Mouse (Mus musculus) lung, postnatal 0 days (tissue): ENCODE data around the gene Wwp2. TPM values are rescaled to one million over a fixed set of nuclear protein-coding genes. Genes with fewer than 3 reads are reported as not detected.

Experiments
- ATAC-seq: fragments of 200-750 bp; cut with Nextera tagmentation; 2 replicates; pipeline ENCODE4 v1.8.0; 2017; ENCODE audit warnings: moderate library complexity
- DNase-seq: peaks from one replicate; pipeline ENCODE4 v3.0.0-alpha.2; 2016; ENCODE audit warnings: low spot score
- H3K27ac ChIP-seq: fragments of 300-500 bp; sonication (generic); 2 replicates; pipeline ENCODE4 v1.5.1; 2014; ENCODE audit warnings: antibody characterized with exemption, mild to moderate bottlenecking, low read length, mixed read lengths
- H3K27me3 ChIP-seq: fragments of 300-500 bp; sonication (generic); replicated peaks from 2 replicates; pipeline ENCODE4 v1.6.1; 2014; ENCODE audit warnings: low read length, mixed read lengths; ENCODE audit not compliant: insufficient read depth
- H3K36me3 ChIP-seq: fragments of 300-500 bp; sonication (generic); 2 replicates; pipeline ENCODE4 v1.6.1; 2014; ENCODE audit warnings: low read length, mixed read lengths; ENCODE audit not compliant: insufficient read depth
- H3K4me1 ChIP-seq: fragments of 300-500 bp; sonication (generic); 2 replicates; pipeline ENCODE4 v1.6.1; 2014; ENCODE audit warnings: antibody characterized with exemption, low read depth, low read length, mixed read lengths; ENCODE audit not compliant: insufficient read depth
- H3K4me2 ChIP-seq: fragments of 300-500 bp; sonication (generic); replicated peaks from 2 replicates; pipeline ENCODE4 v1.6.1; 2014; ENCODE audit warnings: low read depth, mild to moderate bottlenecking, low read length, moderate library complexity, mixed read lengths
- H3K4me3 ChIP-seq: fragments of 300-500 bp; sonication (generic); 2 replicates; pipeline ENCODE4 v1.5.1; 2014; ENCODE audit warnings: low read depth, low read length
- H3K9ac ChIP-seq: fragments of 300-500 bp; sonication (generic); replicated peaks from 2 replicates; pipeline ENCODE4 v1.6.1; 2014; ENCODE audit warnings: low read depth, mild to moderate bottlenecking
- H3K9me3 ChIP-seq: fragments of 300-500 bp; sonication (generic); 2 replicates; pipeline ENCODE4 v1.6.1; 2016; ENCODE audit warnings: low read length, mixed read lengths
- CTCF ChIP-seq: IDR thresholded peaks from 2 replicates; pipeline ENCODE4 v1.5.1; 2016; ENCODE audit warnings: antibody characterized with exemption, mild to moderate bottlenecking
- EP300 ChIP-seq: IDR thresholded peaks from 2 replicates; pipeline ENCODE4 v1.6.1; 2016; ENCODE audit warnings: antibody characterized with exemption, mild to moderate bottlenecking, control low read depth
- WGBS: fragments of 180-500 bp; shearing (Covaris S2); extraction: QIAGEN DNeasy Blood & Tissue Kit; methylation state at CpG from one replicate; pipeline ENCODE4 v1.1.7; 2014; 5-methylcytosine and 5-hydroxymethylcytosine counted together
- polyA plus RNA-seq: library from polyadenylated mRNA; unstranded; fragments of >200 nt; fragmentation: Nextera tagmentation; extraction: Ambion mirVana; gene quantifications from 2 replicates; pipeline ENCODE4 v1.2.1, GENCODE M21; 2015

Gene Wwp2
- polyA plus RNA-seq, 1 experiment from 2014 or later = 27.3 TPM

DNA sequence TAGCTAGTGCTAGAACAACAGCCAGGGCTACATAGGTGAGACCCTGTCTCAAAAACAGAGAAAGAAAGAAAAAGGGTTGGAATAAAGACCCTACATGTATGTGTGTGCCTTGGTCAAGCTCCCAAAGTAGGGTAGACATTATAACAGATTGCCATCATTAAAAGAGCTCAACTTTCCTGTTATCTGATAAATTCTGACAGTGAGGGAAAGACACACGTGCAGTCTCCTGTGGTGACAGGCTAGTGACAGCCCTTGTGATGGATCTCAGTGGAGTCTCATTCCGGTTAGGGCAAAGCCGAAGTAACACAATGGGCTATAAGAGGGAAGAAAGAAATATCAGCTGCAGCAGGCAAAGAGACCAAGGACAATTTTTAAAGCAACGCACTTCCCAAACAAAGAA is 32.1 kb upstream of the Wwp2 start:
- Histone ChIP-seq H3K9ac (no peak overlapping the region), H3K27me3 (no peaks in the 10 kb centered on the region), H3K27ac (no peak overlapping the region), H3K4me1 (peaks cover 4% of the 10 kb centered on the region; the same call in 1 of the 2 replicates), H3K4me2 (no peak overlapping the region), H3K4me3 (no peak overlapping the region), H3K9me3 (no peaks in the 10 kb centered on the region), H3K36me3 (no peaks in the 10 kb centered on the region)
- DNase-seq = no peak
- 54% methylated on average over 4 of the region's 4 CpGs for WGBS
- TF ChIP-seq CTCF (no peak), EP300 (no peak)
- no peak for ATAC-seq

DNA sequence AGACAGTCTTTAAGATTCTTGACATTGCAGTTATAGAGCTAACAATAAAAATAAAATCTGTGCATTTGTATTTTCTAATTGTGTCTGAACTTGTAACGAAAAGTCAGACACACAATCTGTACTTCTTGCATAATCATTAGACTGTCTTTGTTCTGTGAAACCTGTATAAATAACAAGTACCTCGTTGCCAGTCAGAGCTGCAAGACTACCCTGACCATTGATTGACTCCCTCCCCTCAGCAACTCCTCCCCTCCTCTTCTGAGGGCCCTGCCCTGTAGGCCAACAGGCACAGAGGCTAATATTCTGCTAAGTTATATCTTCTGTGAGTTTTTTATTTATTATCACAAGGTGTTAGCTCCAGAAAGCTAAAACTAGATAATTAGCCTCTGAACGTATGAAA is 30.2 kb upstream of the Wwp2 start:
- Histone ChIP-seq H3K4me1 (peaks cover 4% of the 10 kb centered on the region; the same call in 1 of the 2 replicates), H3K4me2 (no peak overlapping the region), H3K27me3 (no peaks in the 10 kb centered on the region), H3K4me3 (no peak overlapping the region), H3K27ac (no peak overlapping the region), H3K9ac (no peak overlapping the region), H3K9me3 (no peaks in the 10 kb centered on the region), H3K36me3 (0 out of 2 replicates have a peak, but pooled peaks cover 6% of the 10 kb centered on the region)
- DNase-seq (peak; percentile 50), ATAC-seq (0 out of 2 replicates have a peak, but pooled peaks have one; percentile 34)
- TF ChIP-seq EP300 (no peak), CTCF (no peak)
- 34% methylated on average over 3 of the region's 3 CpGs for WGBS

DNA sequence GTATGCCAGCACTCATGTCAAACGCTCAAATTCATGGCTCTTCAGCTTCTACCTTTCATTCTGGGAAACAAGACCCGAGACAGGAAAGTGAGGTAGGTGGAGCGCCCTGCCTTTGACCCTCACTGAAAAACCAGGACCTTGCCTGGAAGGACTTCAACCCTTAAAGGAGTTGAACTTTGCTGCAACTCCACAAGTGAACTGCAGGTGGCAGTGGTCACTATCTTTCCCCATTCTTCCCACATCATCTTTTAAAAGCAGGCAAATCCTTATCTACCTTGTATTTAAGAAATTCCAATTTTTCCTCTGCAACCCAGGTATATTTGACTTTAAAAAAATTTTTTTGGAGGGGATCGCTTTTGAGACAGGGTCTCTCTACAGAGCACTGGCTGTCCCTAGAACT is 24.8 kb upstream of the Wwp2 start:
- Histone ChIP-seq H3K27ac (no peak overlapping the region), H3K4me1 (no peaks in the 10 kb centered on the region), H3K36me3 (peaks cover 29% of the 10 kb centered on the region; the same call in 1 of the 2 replicates), H3K9ac (no peak overlapping the region), H3K27me3 (no peaks in the 10 kb centered on the region), H3K9me3 (no peaks in the 10 kb centered on the region), H3K4me3 (no peak overlapping the region), H3K4me2 (no peak overlapping the region)
- TF ChIP-seq CTCF = peak; percentile 77
- no peak for TF ChIP-seq EP300
- 62% methylated on average over 4 of the region's 4 CpGs for WGBS
- ATAC-seq (no peak), DNase-seq (peak; percentile 56)

DNA sequence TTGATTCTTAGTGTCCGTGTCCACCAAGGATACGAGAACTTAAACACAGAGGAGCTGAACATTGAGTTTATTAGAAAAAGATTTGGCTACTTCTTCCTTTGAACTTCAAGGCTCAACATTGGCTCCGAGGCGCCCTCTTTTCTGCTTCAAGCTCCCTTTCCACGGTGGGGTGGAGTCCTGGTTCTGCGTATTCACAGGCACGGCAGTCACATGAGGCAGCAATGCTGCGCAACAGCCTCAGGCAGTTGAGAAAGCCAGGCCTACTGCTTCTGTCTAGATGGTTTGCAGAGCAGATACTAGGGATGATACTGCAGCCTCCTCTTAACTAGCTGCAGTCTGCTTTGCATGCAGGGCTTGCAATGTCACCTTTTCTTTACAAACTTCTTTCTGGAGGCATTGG is 23.6 kb upstream of the Wwp2 start:
- Histone ChIP-seq H3K4me2 (no peak overlapping the region), H3K27ac (no peak overlapping the region), H3K4me3 (no peak overlapping the region), H3K9me3 (no peaks in the 10 kb centered on the region), H3K9ac (no peak overlapping the region), H3K4me1 (no peaks in the 10 kb centered on the region), H3K27me3 (no peaks in the 10 kb centered on the region), H3K36me3 (peaks cover 33% of the 10 kb centered on the region; the same call in 1 of the 2 replicates)
- DNase-seq = no peak
- TF ChIP-seq EP300 (no peak), CTCF (no peak)
- 88% methylated on average over 8 of the region's 8 CpGs for WGBS
- no peak for ATAC-seq

DNA sequence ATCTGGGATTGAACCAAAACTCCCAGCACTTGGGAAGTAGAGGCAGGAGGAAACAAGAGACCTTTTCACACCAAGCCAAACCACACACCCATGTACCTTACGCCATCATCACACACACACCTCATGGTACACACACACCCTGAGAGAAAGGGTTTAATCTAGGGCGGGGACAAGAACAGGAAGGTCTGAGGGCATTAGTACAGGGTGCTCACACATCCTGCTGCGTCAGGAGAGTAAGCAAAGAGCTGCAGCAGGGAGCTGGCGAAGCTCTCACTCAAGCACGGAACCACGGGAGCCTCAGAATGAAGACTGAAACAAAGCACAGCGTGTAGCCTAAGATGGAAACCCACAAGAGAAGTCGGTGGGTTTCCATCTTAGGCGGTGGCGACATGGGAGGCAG is 22.3 kb upstream of the Wwp2 start:
- no peaks in the 10 kb centered on the region for H3K27me3 ChIP-seq
- H3K36me3 ChIP-seq = peaks cover 44% of the 10 kb centered on the region
- TF ChIP-seq CTCF = no peak
- TF ChIP-seq EP300 = no peak
- no peak overlapping the region for H3K4me3 ChIP-seq
- H3K4me2 ChIP-seq = no peak overlapping the region
- WGBS = 92% methylated on average over 10 of the region's 10 CpGs
- H3K9me3 ChIP-seq = no peaks in the 10 kb centered on the region
- H3K9ac ChIP-seq = no peak overlapping the region
- H3K27ac ChIP-seq = no peak overlapping the region
- DNase-seq (no peak), ATAC-seq (no peak)
- no peaks in the 10 kb centered on the region for H3K4me1 ChIP-seq

DNA sequence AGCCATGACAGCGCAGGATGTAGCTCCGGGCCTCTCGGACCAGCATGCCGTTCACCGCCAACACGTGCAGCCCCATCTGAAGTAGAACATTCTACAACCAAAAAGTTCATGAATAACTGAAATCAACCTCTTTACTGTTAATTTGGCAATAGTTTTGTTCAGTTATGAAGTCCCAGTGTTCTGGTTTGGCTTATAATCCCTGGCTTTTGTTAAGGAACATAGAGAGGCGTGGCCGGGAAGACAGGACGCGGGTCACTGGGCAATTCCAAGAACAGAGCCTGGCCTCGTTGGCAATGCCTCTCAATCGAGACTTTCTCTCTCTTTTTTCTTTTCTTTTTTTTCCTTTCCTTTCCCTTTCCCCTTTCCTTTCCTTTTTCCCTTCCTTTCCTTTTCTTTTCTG is 19.2 kb upstream of the Wwp2 start:
- Histone ChIP-seq H3K36me3 (peaks cover 44% of the 10 kb centered on the region), H3K4me3 (no peak overlapping the region), H3K9me3 (no peaks in the 10 kb centered on the region), H3K4me1 (no peaks in the 10 kb centered on the region), H3K27me3 (no peaks in the 10 kb centered on the region), H3K4me2 (no peak overlapping the region), H3K9ac (no peak overlapping the region), H3K27ac (no peak overlapping the region)
- TF ChIP-seq EP300 (no peak), CTCF (no peak)
- ATAC-seq (no peak), DNase-seq (no peak)
- 94% methylated on average over 12 of the region's 12 CpGs for WGBS

DNA sequence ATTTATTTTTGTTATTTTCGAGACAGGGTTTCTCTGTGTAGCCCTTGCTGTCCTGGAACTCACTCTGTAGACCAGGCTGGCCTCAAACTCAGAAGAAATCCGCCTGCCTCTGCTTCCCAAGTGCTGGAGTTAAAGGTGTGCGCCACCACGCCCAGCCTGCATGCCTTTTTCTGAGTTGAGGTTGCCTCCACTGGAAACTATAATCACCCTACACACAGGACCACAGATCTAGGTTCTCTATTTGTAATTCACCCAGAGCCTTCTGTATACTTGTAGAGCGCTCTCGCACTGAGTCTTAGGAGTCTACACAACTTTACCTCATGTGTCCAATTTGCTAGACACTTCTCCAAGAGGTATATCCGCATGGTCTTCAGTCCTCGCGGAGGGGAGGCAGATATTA is 12.0 kb upstream of the Wwp2 start:
- H3K36me3 ChIP-seq = peaks cover 11% of the 10 kb centered on the region; the same call in 1 of the 2 replicates
- DNase-seq = no peak
- H3K4me1 ChIP-seq = no peaks in the 10 kb centered on the region
- TF ChIP-seq CTCF (no peak), EP300 (no peak)
- H3K4me3 ChIP-seq = peak overlapping the region; percentile 69
- WGBS = 21% methylated on average over 9 of the region's 9 CpGs
- peak overlapping the region; percentile 76 for H3K9ac ChIP-seq
- no peaks in the 10 kb centered on the region for H3K9me3 ChIP-seq
- no peak for ATAC-seq
- peak overlapping the region; percentile 67 for H3K4me2 ChIP-seq
- H3K27me3 ChIP-seq = no peaks in the 10 kb centered on the region
- peak overlapping the region; percentile 71 for H3K27ac ChIP-seq
